Mouse (Mus musculus) CH12.LX (cell line): ENCODE measurements at regions not wholly inside any gene's neighbourhood (a gene's known extent, or its start where the extent isn't known, plus 50 kb on each side); places are given as distances from the start of the nearest gene placed in this dataset.

Experiments
- DNase-seq: peaks from one replicate; pipeline ENCODE4 v3.0.0-alpha.2; 2013; ENCODE audit errors: extremely low read depth
- H3K27ac ChIP-seq: 2 replicates; pipeline ENCODE4 v1.5.1; 2012; ENCODE audit warnings: low read depth, mild to moderate bottlenecking, control low read depth, moderate library complexity; ENCODE audit not compliant: insufficient read depth
- H3K27me3 ChIP-seq: replicated peaks from 2 replicates; pipeline ENCODE3; 2012; ENCODE audit warnings: inconsistent platforms
- H3K36me3 ChIP-seq, 2 experiments: replicated peaks in 1 of 2; 2 replicates each; pipeline versions ENCODE3 to v1.6.1; 2012; ENCODE audit warnings: inconsistent platforms in 1 of 2, low read length in 1 of 2, mild to moderate bottlenecking in 1 of 2, mixed read lengths in 1 of 2, moderate library complexity in 1 of 2; ENCODE audit not compliant: control insufficient read depth in 1 of 2, insufficient read depth in 1 of 2
- H3K4me1 ChIP-seq, 2 experiments: 2 replicates each; pipeline ENCODE4 v1.6.1; 2012; ENCODE audit warnings: inconsistent platforms in 1 of 2, moderate library complexity in 1 of 2; ENCODE audit not compliant: insufficient read depth in 2 of 2, control insufficient read depth in 1 of 2
- H3K4me2 ChIP-seq: 2 replicates; pipeline ENCODE4 v1.6.1; 2012; ENCODE audit warnings: low read depth, mild to moderate bottlenecking, control low read depth; ENCODE audit not compliant: poor library complexity, insufficient read depth, severe bottlenecking
- H3K4me3 ChIP-seq, 3 experiments: fragments of 150-350 bp in 1 of 3; sonication (generic) in 1 of 3; replicated peaks in 1 of 3; 2 replicates each; pipeline versions ENCODE3 to v1.5.1; 2011 to 2012; ENCODE audit warnings: low read depth in 2 of 3, low read length in 2 of 3, mild to moderate bottlenecking in 2 of 3, moderate library complexity in 2 of 3, control low read depth in 1 of 3, improper control_type of control experiment in 1 of 3, inconsistent platforms in 1 of 3, mixed read lengths in 1 of 3; ENCODE audit not compliant: poor library complexity in 1 of 3
- H3K79me2 ChIP-seq: replicated peaks from 2 replicates; pipeline ENCODE4 v1.6.1; 2012; ENCODE audit warnings: mild to moderate bottlenecking, moderate library complexity; ENCODE audit not compliant: control insufficient read depth, poor library complexity, insufficient read depth, severe bottlenecking; ENCODE audit errors: extremely low read depth
- H3K9ac ChIP-seq: 2 replicates; pipeline ENCODE4 v1.6.1; 2012; ENCODE audit warnings: low read depth, mild to moderate bottlenecking, control low read depth, moderate library complexity; ENCODE audit not compliant: insufficient read depth
- H3K9me3 ChIP-seq: replicated peaks from 2 replicates; pipeline ENCODE3; 2012; ENCODE audit warnings: low read length, inconsistent platforms, mixed read lengths
- BHLHE40 ChIP-seq: IDR thresholded peaks from 2 replicates; pipeline ENCODE4 v1.6.1; 2011; ENCODE audit warnings: mild to moderate bottlenecking, low read depth, low read length, improper control_type of control experiment
- E2F4 ChIP-seq: IDR thresholded peaks from 2 replicates; pipeline ENCODE4 v1.6.1; 2011; ENCODE audit warnings: low read depth, low read length, improper control_type of control experiment; ENCODE audit not compliant: insufficient replicate concordance
- ELF1 ChIP-seq: IDR thresholded peaks from 2 replicates; pipeline ENCODE4 v1.6.1; 2014; ENCODE audit warnings: low read depth, mild to moderate bottlenecking, inconsistent platforms, low read length, improper control_type of control experiment
- EP300 ChIP-seq: IDR thresholded peaks from 2 replicates; pipeline ENCODE4 v1.6.1; 2011; ENCODE audit warnings: low read length, improper control_type of control experiment
- GABPA ChIP-seq: IDR thresholded peaks from 2 replicates; pipeline ENCODE4 v1.6.1; 2012; ENCODE audit warnings: low read depth, low read length, improper control_type of control experiment, inconsistent platforms; ENCODE audit not compliant: insufficient replicate concordance
- IRF4 ChIP-seq: IDR thresholded peaks from 2 replicates; pipeline ENCODE4 v1.6.1; 2014; ENCODE audit warnings: low read depth, mild to moderate bottlenecking, inconsistent platforms, low read length, improper control_type of control experiment
- JUND ChIP-seq: conservative IDR thresholded peaks from 2 replicates; pipeline ENCODE4 v1.6.1; 2011; ENCODE audit warnings: low read depth, low read length, improper control_type of control experiment
- MAFK ChIP-seq: IDR thresholded peaks from 2 replicates; pipeline ENCODE4 v1.6.1; 2011; ENCODE audit warnings: low read length, improper control_type of control experiment; ENCODE audit not compliant: insufficient replicate concordance
- MAX ChIP-seq: IDR thresholded peaks from 2 replicates; pipeline ENCODE4 v1.6.1; 2011; ENCODE audit warnings: low read length, improper control_type of control experiment
- MEF2A ChIP-seq: IDR thresholded peaks from 2 replicates; pipeline ENCODE4 v1.6.1; 2014; ENCODE audit warnings: low read depth, mild to moderate bottlenecking, inconsistent platforms, low read length, improper control_type of control experiment, borderline replicate concordance
- MXI1 ChIP-seq: IDR thresholded peaks from 2 replicates; pipeline ENCODE4 v1.6.1; 2011; ENCODE audit warnings: mild to moderate bottlenecking, low read depth, low read length, improper control_type of control experiment
- MYC ChIP-seq: IDR thresholded peaks from 2 replicates; pipeline ENCODE4 v1.6.1; 2011; ENCODE audit warnings: low read depth, mild to moderate bottlenecking, improper control_type of control experiment, low read length
- NRF1 ChIP-seq: IDR thresholded peaks from 2 replicates; pipeline ENCODE4 v1.6.1; 2014; ENCODE audit warnings: low read depth, mild to moderate bottlenecking, inconsistent platforms, low read length, improper control_type of control experiment, moderate library complexity
- PAX5 ChIP-seq: IDR thresholded peaks from 2 replicates; pipeline ENCODE4 v1.6.1; 2012; ENCODE audit warnings: low read length, inconsistent platforms, mixed read lengths
- POLR2A ChIP-seq: IDR thresholded peaks from 2 replicates; pipeline ENCODE4 v1.6.1; 2011; ENCODE audit warnings: low read depth, mild to moderate bottlenecking, improper control_type of control experiment, low read length
- POLR2AphosphoS2 ChIP-seq: IDR thresholded peaks from 2 replicates; pipeline ENCODE4 v1.6.1; 2011; ENCODE audit warnings: low read depth, low read length, improper control_type of control experiment
- RAD21 ChIP-seq: IDR thresholded peaks from 2 replicates; pipeline ENCODE4 v1.6.1; 2011; ENCODE audit warnings: low read depth, mild to moderate bottlenecking, low read length, improper control_type of control experiment, moderate library complexity
- SIN3A ChIP-seq: IDR thresholded peaks from 2 replicates; pipeline ENCODE4 v1.6.1; 2012; ENCODE audit warnings: low read length, improper control_type of control experiment, inconsistent platforms
- UBTF ChIP-seq: IDR thresholded peaks from 2 replicates; pipeline ENCODE4 v1.6.1; 2012; ENCODE audit warnings: low read depth, mild to moderate bottlenecking, inconsistent platforms, low read length, improper control_type of control experiment, moderate library complexity
- ZKSCAN1 ChIP-seq: IDR thresholded peaks from 2 replicates; pipeline ENCODE4 v1.6.1; 2012; ENCODE audit warnings: low read depth, inconsistent platforms, low read length, improper control_type of control experiment, borderline replicate concordance
- ZMIZ1 ChIP-seq: IDR thresholded peaks from 2 replicates; pipeline ENCODE4 v1.6.1; 2012; ENCODE audit warnings: low read depth, mild to moderate bottlenecking, inconsistent platforms, low read length, improper control_type of control experiment
- dilution Hi-C: fragments of 300-500 bp; cut with MboI; formaldehyde crosslinking; loops from 2 replicates; pipeline ENCODE4 v1.14.3; 2020; ENCODE audit warnings: low sequenced_read_pairs; ENCODE audit not compliant: extremely low pct_unique_long_range_greater_than_20kb, extremely low pct_ligation_motif_present
- in situ Hi-C: fragments of 300-500 bp; cut with MboI; formaldehyde crosslinking; loops from 3 replicates; pipeline ENCODE4 v1.14.3; 2019; ENCODE audit warnings: low sequenced_read_pairs, low pct_ligation_motif_present, low pct_unique_long_range_greater_than_20kb, mixed read lengths

GRCm38 (mm10) chr4:82120326-82120725 lies 585.2 kb downstream of the Nfib start:
- Histone ChIP-seq H3K4me1 (peaks cover 0 to 7% of the 10 kb centered on the region in 2 experiments; a peak in 1 of 4 replicates), H3K9ac (no peak overlapping the region), H3K9me3 (no peaks in the 10 kb centered on the region), H3K27ac (no peak overlapping the region), H3K36me3 (no peaks in the 10 kb centered on the region), H3K79me2 (no peaks in the 10 kb centered on the region), H3K27me3 (no peaks in the 10 kb centered on the region), H3K4me3 (no peak overlapping the region), H3K4me2 (no peak overlapping the region)
- TF ChIP-seq RAD21, result no peak
- TF ChIP-seq MAFK, result no peak
- TF ChIP-seq MAX, result no peak
- TF ChIP-seq JUND, result no peak
- TF ChIP-seq NRF1, result no peak
- TF ChIP-seq ELF1, result no peak
- TF ChIP-seq BHLHE40, result no peak
- TF ChIP-seq ZMIZ1, result no peak
- no peak for TF ChIP-seq PAX5
- TF ChIP-seq EP300, result no peak
- TF ChIP-seq MEF2A, result no peak
- TF ChIP-seq ZKSCAN1, result no peak
- no peak for TF ChIP-seq SIN3A
- TF ChIP-seq POLR2A, result no peak
- TF ChIP-seq MYC, result no peak
- no peak for TF ChIP-seq UBTF
- no peak for TF ChIP-seq GABPA
- no peak for TF ChIP-seq MXI1
- no peak for TF ChIP-seq IRF4
- no peak for TF ChIP-seq POLR2AphosphoS2
- dilution Hi-C loops (no loop called here), in situ Hi-C loops (no loop called here)
- no peak for DNase-seq

- TF ChIP-seq E2F4, result no peak
- no peak for TF ChIP-seq PAX5
- dilution Hi-C loops (no loop called here), in situ Hi-C loops (no loop called here)
- no peaks in the 10 kb centered on the region for H3K27me3 ChIP-seq
- H3K27ac ChIP-seq, result no peak overlapping the region
- no peak overlapping the region for H3K4me3 ChIP-seq
- no peak overlapping the region for H3K9ac ChIP-seq
- no peaks in the 10 kb centered on the region for H3K79me2 ChIP-seq
- DNase-seq, result no peak
- peaks cover 0 to 18% of the 10 kb centered on the region in 2 experiments; a peak in 3 of 4 replicates for H3K4me1 ChIP-seq
- no peak overlapping the region for H3K4me2 ChIP-seq
- H3K9me3 ChIP-seq, result no peaks in the 10 kb centered on the region
- H3K36me3 ChIP-seq, result no peaks in the 10 kb centered on the region
These were observed 603.7 kb downstream of the Nfib start for GRCm38 (mm10) chr4:82101837-82102236.
